Comparison of ENCODE assay signal across 20 mouse cellular contexts in genomic region chr19:4217855-4218254, GRCm38 (mm10). TPM values are rescaled to one million over a fixed set of nuclear protein-coding genes. Genes with fewer than 3 reads are reported as not detected.
A peak's percentile ranks its signal among the peaks of the same experiment; 100 is the strongest.
DNase-seq lines count a peak whose midpoint lies in the region; ATAC-seq and TF ChIP-seq lines count a peak whose summit lies in the region.
"Had no signal": no experiment of that assay in that cellular context is flagged by ENCODE, and none has a peak within 500 bp of the region (broad histone marks: within the 10 kb centered on the region; RNA-seq: fewer than 3 reads in every experiment).

No protein-coding gene starts in this region.

- no peaks in the 10 kb centered on the region for H3K27me3 ChIP-seq in intestine, embryonic 14.5 days (replicated peaks; ENCODE audit: control insufficient read depth, insufficient read depth, low read length)
- no peaks in the 10 kb centered on the region for H3K27me3 ChIP-seq in limb, embryonic 14.5 days (ENCODE audit: control insufficient read depth, insufficient read depth, low read length)

- H3K9me3 ChIP-seq in intestine, embryonic 14.5 days (ENCODE audit: control insufficient read depth, low read length): no peaks in the 10 kb centered on the region
- no peaks in the 10 kb centered on the region for H3K9me3 ChIP-seq in limb, embryonic 14.5 days (ENCODE audit: control insufficient read depth, low read length)
- H3K9me3 ChIP-seq: forebrain, embryonic 13.5 days; heart, embryonic 15.5 days; neural tube, embryonic 13.5 days had no signal

- intact Hi-C loops in gastrocnemius, adult 2 months (cut with DNase I): no loop called here
- intact Hi-C loops in left cerebral cortex, postnatal 25 days (cut with DNase I): no loop called here

- H3K4me3 ChIP-seq in intestine, embryonic 14.5 days (ENCODE audit: low read depth, low read length): no peak overlapping the region
- no peak overlapping the region for H3K4me3 ChIP-seq in limb, embryonic 14.5 days (replicated peaks; ENCODE audit: low read length)
- no peak overlapping the region for H3K4me3 ChIP-seq in gastrocnemius, adult 2 months
- H3K4me3 ChIP-seq: forebrain, embryonic 13.5 days; heart, embryonic 15.5 days; neural tube, embryonic 13.5 days had no signal

- peak overlapping the region; percentile 81 for H3K4me2 ChIP-seq in intestine, embryonic 14.5 days (ENCODE audit: low read length)
- no peak overlapping the region for H3K4me2 ChIP-seq in limb, embryonic 14.5 days (replicated peaks; ENCODE audit: low read depth, low read length, severe bottlenecking)
- H3K4me2 ChIP-seq: forebrain, embryonic 13.5 days; heart, embryonic 15.5 days; neural tube, embryonic 13.5 days had no signal

- H3K27ac ChIP-seq in intestine, embryonic 14.5 days (ENCODE audit: low read depth): peak overlapping the region; percentile 94
- no peak overlapping the region for H3K27ac ChIP-seq in limb, embryonic 14.5 days (replicated peaks; ENCODE audit: low read depth, low read length)
- H3K27ac ChIP-seq in gastrocnemius, adult 2 months: no peak overlapping the region
- H3K27ac ChIP-seq: forebrain, embryonic 13.5 days; heart, embryonic 15.5 days; liver, embryonic 14.5 days; neural tube, embryonic 13.5 days had no signal

- H3K36me3 ChIP-seq in intestine, embryonic 14.5 days (ENCODE audit: control insufficient read depth, insufficient read depth, low read length): peaks cover 7% of the 10 kb centered on the region
- peaks cover 11% of the 10 kb centered on the region for H3K36me3 ChIP-seq in limb, embryonic 14.5 days (ENCODE audit: control insufficient read depth, insufficient read depth, low read length)
- H3K36me3 ChIP-seq: heart, embryonic 15.5 days; neural tube, embryonic 13.5 days had no signal

- H3K9ac ChIP-seq in intestine, embryonic 14.5 days (ENCODE audit: low read length): no peak overlapping the region
- peak overlapping the region; percentile 22; the same call in 1 of the 2 replicates for H3K9ac ChIP-seq in limb, embryonic 14.5 days (ENCODE audit: low read depth, low read length, severe bottlenecking)
- H3K9ac ChIP-seq: forebrain, embryonic 13.5 days; heart, embryonic 15.5 days; liver, embryonic 14.5 days had no signal

- H3K4me1 ChIP-seq in intestine, embryonic 14.5 days (replicated peaks; ENCODE audit: control insufficient read depth, insufficient read depth, low read length): peaks cover 78% of the 10 kb centered on the region
- H3K4me1 ChIP-seq in limb, embryonic 14.5 days (ENCODE audit: control insufficient read depth, insufficient read depth, low read length): peaks cover 51% of the 10 kb centered on the region

- ATAC-seq in intestine, embryonic 14.5 days (replicated peaks; ENCODE audit: low FRiP score, low TSS enrichment, low read depth): no peak
- no peak for ATAC-seq in limb, embryonic 14.5 days (ENCODE audit: low FRiP score, low read depth)
- ATAC-seq: forebrain, embryonic 13.5 days had no signal

- no peak for TF ChIP-seq POLR2A in limb, embryonic 14.5 days (IDR thresholded peaks at IDR 0.05; ENCODE audit: borderline replicate concordance, extremely low read depth, insufficient read depth, insufficient read length)

- no peak for TF ChIP-seq CTCF in gastrocnemius, adult 2 months (IDR thresholded peaks at IDR 0.05)

- DNase-seq in thymus, postnatal 4 days: peak; percentile 4
- no peak for DNase-seq in thymus, postnatal 10 days (ENCODE audit: low spot score in 2 of 2)
- DNase-seq in intestine, embryonic 14.5 days (ENCODE audit: low spot score): no peak
- no peak for DNase-seq in limb, embryonic 14.5 days (ENCODE audit: low spot score)
- DNase-seq in gastrocnemius, adult 2 months: no peak
- no peak for DNase-seq in testis, postnatal 14 days (ENCODE audit: low spot score)
- DNase-seq in left cerebral cortex, postnatal 25 days (ENCODE audit: low spot score in 2 of 2): no peak
- DNase-seq: cerebellum, adult 9-10 months; kidney, postnatal 14 days; lung, postnatal 14 days; thymus, adult 2 months had no signal

- WGBS in intestine, embryonic 14.5 days: 17% methylated on average over 3 of the region's 3 CpGs
- WGBS in limb, embryonic 14.5 days: 34% methylated on average over 3 of the region's 3 CpGs

RNA-seq across cellular contexts. Expression of gene AC109138.7, which starts 3.7 kb away (rescaled TPM):
- polyA plus RNA-seq in intestine, embryonic 14.5 days (2014; fragmentation: Nextera tagmentation; extraction: Ambion mirVana): not detected in 2 replicates
- polyA plus RNA-seq in limb, embryonic 14.5 days (2012; rRNA removed): 0.83 and 1.0 TPM in 2 replicates
- polyA plus RNA-seq in limb, embryonic 14.5 days (2014; fragmentation: Nextera tagmentation; extraction: Ambion mirVana): not detected in 2 replicates
- not detected for total RNA-seq in gastrocnemius, adult 2 months (2021)
- total RNA-seq in left cerebral cortex, postnatal 25 days (2021): not detected
- total RNA-seq: adrenal gland, postnatal 4 days; granulocyte monocyte progenitor cell, adult 5-6 weeks; hematopoietic stem cell, adult 5-6 weeks; layer of hippocampus, postnatal 10 days had no signal
- polyA plus RNA-seq: cortical plate, adult 2 months; forebrain, embryonic 13.5 days; heart, embryonic 15.5 days; liver, embryonic 14.5 days; neural tube, embryonic 13.5 days; thymus, adult 2 months had no signal

RNA-seq across cellular contexts. Expression of gene Clcf1, which starts 3.8 kb away (rescaled TPM):
- polyA plus RNA-seq in intestine, embryonic 14.5 days (2014; fragmentation: Nextera tagmentation; extraction: Ambion mirVana): 6.9 and 7.5 TPM in 2 replicates
- polyA plus RNA-seq in limb, embryonic 14.5 days (2012; rRNA removed): 42.8 and 61.2 TPM in 2 replicates
- polyA plus RNA-seq in limb, embryonic 14.5 days (2014; fragmentation: Nextera tagmentation; extraction: Ambion mirVana): 7.7 and 8.7 TPM in 2 replicates
- total RNA-seq in gastrocnemius, adult 2 months (2021): under 1 TPM; 0.38 to 0.89 TPM
- total RNA-seq in left cerebral cortex, postnatal 25 days (2021): 1 to 10 TPM in 1 of 2 experiments, under 1 TPM in 1; 0.96 to 1.2 TPM

RNA-seq across cellular contexts. Expression of gene Pold4, which starts 13.8 kb away (rescaled TPM):
- polyA plus RNA-seq in intestine, embryonic 14.5 days (2014; fragmentation: Nextera tagmentation; extraction: Ambion mirVana): 30.8 and 30.9 TPM in 2 replicates
- 48.0 and 50.7 TPM in 2 replicates for polyA plus RNA-seq in limb, embryonic 14.5 days (2012; rRNA removed)
- polyA plus RNA-seq in limb, embryonic 14.5 days (2014; fragmentation: Nextera tagmentation; extraction: Ambion mirVana): 26.5 and 28.4 TPM in 2 replicates
- 10 to 100 TPM; 13.6 to 16.4 TPM for total RNA-seq in gastrocnemius, adult 2 months (2021)
- 10 to 100 TPM; 14.0 to 18.6 TPM for total RNA-seq in left cerebral cortex, postnatal 25 days (2021)

RNA-seq across cellular contexts. Expression of gene Rad9a, which starts 16.4 kb away (rescaled TPM):
- polyA plus RNA-seq in intestine, embryonic 14.5 days (2014; fragmentation: Nextera tagmentation; extraction: Ambion mirVana): 33.2 and 38.3 TPM in 2 replicates
- polyA plus RNA-seq in limb, embryonic 14.5 days (2012; rRNA removed): 57.5 and 75.5 TPM in 2 replicates
- 33.3 and 38.0 TPM in 2 replicates for polyA plus RNA-seq in limb, embryonic 14.5 days (2014; fragmentation: Nextera tagmentation; extraction: Ambion mirVana)
- 1 to 10 TPM; 2.8 to 3.4 TPM for total RNA-seq in gastrocnemius, adult 2 months (2021)
- 1 to 10 TPM; 6.9 to 8.0 TPM for total RNA-seq in left cerebral cortex, postnatal 25 days (2021)

RNA-seq across cellular contexts. Expression of gene Ppp1ca, which starts 26.0 kb away (rescaled TPM):
- polyA plus RNA-seq in intestine, embryonic 14.5 days (2014; fragmentation: Nextera tagmentation; extraction: Ambion mirVana): 837 and 863 TPM in 2 replicates
- 490 and 517 TPM in 2 replicates for polyA plus RNA-seq in limb, embryonic 14.5 days (2012; rRNA removed)
- 794 and 821 TPM in 2 replicates for polyA plus RNA-seq in limb, embryonic 14.5 days (2014; fragmentation: Nextera tagmentation; extraction: Ambion mirVana)
- 100 to 1,000 TPM; 201 to 214 TPM for total RNA-seq in gastrocnemius, adult 2 months (2021)
- 100 to 1,000 TPM; 318 to 320 TPM for total RNA-seq in left cerebral cortex, postnatal 25 days (2021)
